Mouse (Mus musculus) cerebellum, postnatal 14 days (tissue): ENCODE measurements around the gene Zfp182.
A peak's percentile ranks its signal among the peaks of the same experiment; 100 is the strongest.

Source experiments
- DNase-seq, 2 experiments: peaks; one replicate each; pipeline ENCODE4 v3.0.0; 2021; ENCODE audit warnings: mixed read lengths in 2 of 2

The Zfp182 gene

GRCm38 (mm10) chrX:21061866-21062543 lies at the start of gene Zfp182:
Gene Zfp182 (minus strand): TSS chrX:21062316.
- peak; percentile 84 for DNase-seq

- DNase-seq, result peak in 1 of 2 experiments; percentile 27
Observed at GRCm38 (mm10) chrX:21089867-21090239, 27.7 kb upstream of the Zfp182 start.

GRCm38 (mm10) chrX:21088983-21089866 lies 27.1 kb upstream of the Zfp182 start, which contains the start of gene Zfp300:
Gene Zfp300 (minus strand): TSS chrX:21089527.
- DNase-seq, result peak; percentile 74 to 75

GRCm38 (mm10) chrX:21088645-21088982 lies 26.5 kb upstream of the Zfp182 start:
- no peak for DNase-seq

GRCm38 (mm10) chrX:21068106-21068505 lies 6.0 kb upstream of the Zfp182 start, which contains the start of gene Spaca5:
Gene Spaca5 (plus strand): TSS chrX:21068406.
- no peak for DNase-seq

- no peak for DNase-seq
Observed at GRCm38 (mm10) chrX:21062544-21062890, 401 bp upstream of the Zfp182 start.

- DNase-seq, result peak; percentile 4 to 9
Observed at GRCm38 (mm10) chrX:21061460-21061859, 656 bp downstream of the Zfp182 start.

GRCm38 (mm10) chrX:20980901-20981300 lies 81.2 kb downstream of the Zfp182 start:
- no peak for DNase-seq
